Comparison of ENCODE assay signal across 9 mouse cellular contexts in genomic region chr9:7805101-7805506, GRCm38 (mm10). TPM values are rescaled to one million over a fixed set of nuclear protein-coding genes. Genes with fewer than 3 reads are reported as not detected.
A peak's percentile ranks its signal among the peaks of the same experiment; 100 is the strongest.
DNase-seq lines count a peak whose midpoint lies in the region; ATAC-seq and TF ChIP-seq lines count a peak whose summit lies in the region.
"Had no signal": no experiment of that assay in that cellular context is flagged by ENCODE, and none has a peak within 500 bp of the region (broad histone marks: within the 10 kb centered on the region; RNA-seq: fewer than 3 reads in every experiment).

No protein-coding gene starts in this region.

- no peak overlapping the region for H3K9ac ChIP-seq in hindbrain, embryonic 13.5 days
- H3K9ac ChIP-seq in hindbrain, embryonic 16.5 days (ENCODE audit: low read depth, low read length): no peak overlapping the region
- no peak overlapping the region for H3K9ac ChIP-seq in hindbrain, embryonic 11.5 days (ENCODE audit: low read depth, low read length)

- no peak for TF ChIP-seq CTCF in G1E (IDR thresholded peaks at IDR 0.05; ENCODE audit: low read depth, low read length)

- ATAC-seq in hindbrain, embryonic 13.5 days (ENCODE audit: low FRiP score): 0 out of 2 replicates have a peak, but pooled peaks have one; percentile 24
- no peak for ATAC-seq in hindbrain, embryonic 16.5 days
- peak; percentile 66 for ATAC-seq in G1E (ENCODE audit: extremely low read depth, insufficient number of reproducible peaks, low FRiP score, poor library complexity, severe bottlenecking)
- no peak for ATAC-seq in megakaryocyte, adult 5-6 weeks (ENCODE audit: poor library complexity, severe bottlenecking)
- no peak for ATAC-seq in hindbrain, embryonic 11.5 days (ENCODE audit: low FRiP score)

- no peaks in the 10 kb centered on the region for H3K27me3 ChIP-seq in hindbrain, embryonic 13.5 days
- H3K27me3 ChIP-seq in hindbrain, embryonic 16.5 days (replicated peaks; ENCODE audit: control insufficient read depth, insufficient read depth, low read length): no peaks in the 10 kb centered on the region
- H3K27me3 ChIP-seq in G1E (ENCODE audit: insufficient read depth, low read length): no peaks in the 10 kb centered on the region
- H3K27me3 ChIP-seq in limb, embryonic 10.5 days (ENCODE audit: low read depth, poor library complexity, severe bottlenecking): no peaks in the 10 kb centered on the region
- no peaks in the 10 kb centered on the region for H3K27me3 ChIP-seq in hindbrain, embryonic 11.5 days (ENCODE audit: control insufficient read depth, insufficient read depth, low read length)
- H3K27me3 ChIP-seq in midbrain, embryonic 10.5 days (ENCODE audit: low read depth, poor library complexity, severe bottlenecking): no peaks in the 10 kb centered on the region

- H3K4me2 ChIP-seq in hindbrain, embryonic 13.5 days: no peak overlapping the region
- no peak overlapping the region for H3K4me2 ChIP-seq in hindbrain, embryonic 16.5 days (ENCODE audit: low read length)
- H3K4me2 ChIP-seq in hindbrain, embryonic 11.5 days (replicated peaks; ENCODE audit: low read depth, low read length): no peak overlapping the region

- no peak overlapping the region for H3K4me3 ChIP-seq in hindbrain, embryonic 13.5 days
- no peak overlapping the region for H3K4me3 ChIP-seq in hindbrain, embryonic 16.5 days (ENCODE audit: low read length)
- peak overlapping the region; percentile 37; the same call in 1 of the 2 replicates for H3K4me3 ChIP-seq in G1E (ENCODE audit: low read depth, low read length)
- H3K4me3 ChIP-seq in limb, embryonic 10.5 days: no peak overlapping the region
- H3K4me3 ChIP-seq in hindbrain, embryonic 11.5 days (ENCODE audit: low read depth, low read length): no peak overlapping the region
- H3K4me3 ChIP-seq in midbrain, embryonic 10.5 days: no peak overlapping the region

- no peaks in the 10 kb centered on the region for H3K4me1 ChIP-seq in hindbrain, embryonic 13.5 days (replicated peaks)
- no peaks in the 10 kb centered on the region for H3K4me1 ChIP-seq in hindbrain, embryonic 16.5 days (ENCODE audit: control insufficient read depth, insufficient read depth, low read depth, low read length)
- peaks cover 15% of the 10 kb centered on the region for H3K4me1 ChIP-seq in G1E (ENCODE audit: insufficient read depth, low read depth, low read length)
- H3K4me1 ChIP-seq in limb, embryonic 10.5 days: no peaks in the 10 kb centered on the region
- H3K4me1 ChIP-seq in hindbrain, embryonic 11.5 days (replicated peaks; ENCODE audit: control insufficient read depth, insufficient read depth, low read length): no peaks in the 10 kb centered on the region
- H3K4me1 ChIP-seq in midbrain, embryonic 10.5 days: no peaks in the 10 kb centered on the region

- peaks cover 6% of the 10 kb centered on the region; the same call in 1 of the 2 replicates for H3K9me3 ChIP-seq in hindbrain, embryonic 13.5 days
- H3K9me3 ChIP-seq in hindbrain, embryonic 16.5 days (ENCODE audit: control insufficient read depth, low read length): no peaks in the 10 kb centered on the region
- H3K9me3 ChIP-seq in G1E (replicated peaks): no peaks in the 10 kb centered on the region
- no peaks in the 10 kb centered on the region for H3K9me3 ChIP-seq in limb, embryonic 10.5 days (replicated peaks)
- H3K9me3 ChIP-seq in hindbrain, embryonic 11.5 days (ENCODE audit: control insufficient read depth, low read length): no peaks in the 10 kb centered on the region
- peaks cover 3% of the 10 kb centered on the region; the same call in 1 of the 2 replicates for H3K9me3 ChIP-seq in midbrain, embryonic 10.5 days (replicated peaks)

- H3K36me3 ChIP-seq in hindbrain, embryonic 13.5 days: peaks cover 13% of the 10 kb centered on the region
- no peaks in the 10 kb centered on the region for H3K36me3 ChIP-seq in hindbrain, embryonic 16.5 days (ENCODE audit: control insufficient read depth, insufficient read depth, low read length)
- H3K36me3 ChIP-seq in G1E (replicated peaks): no peaks in the 10 kb centered on the region
- no peaks in the 10 kb centered on the region for H3K36me3 ChIP-seq in limb, embryonic 10.5 days
- no peaks in the 10 kb centered on the region for H3K36me3 ChIP-seq in hindbrain, embryonic 11.5 days (ENCODE audit: control insufficient read depth, insufficient read depth, low read length)
- no peaks in the 10 kb centered on the region for H3K36me3 ChIP-seq in midbrain, embryonic 10.5 days

- DNase-seq in CD4-positive, CD25-positive, alpha-beta regulatory T cell, adult 2 months (ENCODE audit: low read depth, low spot score): peak; percentile 49
- DNase-seq in G1E (ENCODE audit: low spot score): no peak
- DNase-seq in limb, embryonic 10.5 days (ENCODE audit: low spot score): peak; percentile 33
- DNase-seq in hindbrain, embryonic 11.5 days (ENCODE audit: low spot score): no peak
- no peak for DNase-seq in midbrain, embryonic 10.5 days (ENCODE audit: low spot score)
- DNase-seq: cerebellum, postnatal 10 days had no signal

- 77% methylated on average over 3 of the region's 5 CpGs for WGBS in hindbrain, embryonic 13.5 days
- 66% methylated on average over 4 of the region's 5 CpGs for WGBS in hindbrain, embryonic 16.5 days
- WGBS in limb, embryonic 10.5 days: 54% methylated on average over 5 of the region's 5 CpGs
- 63% methylated on average over 4 of the region's 5 CpGs for WGBS in hindbrain, embryonic 11.5 days
- WGBS in midbrain, embryonic 10.5 days: 63% methylated on average over 5 of the region's 5 CpGs

- H3K27ac ChIP-seq in hindbrain, embryonic 13.5 days: no peak overlapping the region
- H3K27ac ChIP-seq in hindbrain, embryonic 16.5 days (ENCODE audit: low read depth, low read length): no peak overlapping the region
- no peak overlapping the region for H3K27ac ChIP-seq in limb, embryonic 10.5 days
- H3K27ac ChIP-seq in hindbrain, embryonic 11.5 days (ENCODE audit: low read depth, low read length): no peak overlapping the region
- H3K27ac ChIP-seq in midbrain, embryonic 10.5 days (replicated peaks): no peak overlapping the region

RNA-seq across cellular contexts. Expression of gene Birc2, which starts 31.8 kb away (rescaled TPM):
- polyA plus RNA-seq in hindbrain, embryonic 13.5 days (2015; fragmentation: Nextera tagmentation; extraction: Ambion mirVana): 44.8 and 47.2 TPM in 2 replicates
- 35.4 and 43.5 TPM in 2 replicates for polyA plus RNA-seq in hindbrain, embryonic 16.5 days (2015; fragmentation: Nextera tagmentation; extraction: Ambion mirVana)
- total RNA-seq in G1E (2014; fragmentation: Nextera tagmentation) (64.3 and 71.4 TPM in 2 replicates), G1E (2017) (46.4 and 50.9 TPM in 2 replicates)
- 10.9 and 14.3 TPM in 2 replicates for polyA plus RNA-seq in G1E (2012)
- 26.8 and 37.6 TPM in 2 replicates for polyA plus RNA-seq in limb, embryonic 10.5 days (2016; fragmentation: Nextera tagmentation; extraction: Ambion mirVana)
- 28.5 and 29.5 TPM in 2 replicates for total RNA-seq in megakaryocyte, adult 5-6 weeks (2015)
- total RNA-seq in megakaryocyte, adult 5-6 weeks (2017): 37.3 TPM in 2 replicates
- polyA plus RNA-seq in hindbrain, embryonic 11.5 days (2014; fragmentation: Nextera tagmentation; extraction: Ambion mirVana): 45.3 and 51.7 TPM in 2 replicates
- polyA plus RNA-seq in midbrain, embryonic 10.5 days (2016; fragmentation: Nextera tagmentation; extraction: Ambion mirVana): 30.7 and 35.8 TPM in 2 replicates

RNA-seq across cellular contexts. Expression of gene Tmem123, which starts 41.3 kb away (rescaled TPM):
- 32.7 and 33.4 TPM in 2 replicates for polyA plus RNA-seq in hindbrain, embryonic 13.5 days (2015; fragmentation: Nextera tagmentation; extraction: Ambion mirVana)
- 20.4 and 23.0 TPM in 2 replicates for polyA plus RNA-seq in hindbrain, embryonic 16.5 days (2015; fragmentation: Nextera tagmentation; extraction: Ambion mirVana)
- total RNA-seq in G1E (2014; fragmentation: Nextera tagmentation) (120 and 137 TPM in 2 replicates), G1E (2017) (105 and 118 TPM in 2 replicates)
- polyA plus RNA-seq in G1E (2012): 35.3 and 49.4 TPM in 2 replicates
- polyA plus RNA-seq in limb, embryonic 10.5 days (2016; fragmentation: Nextera tagmentation; extraction: Ambion mirVana): 89.2 and 90.5 TPM in 2 replicates
- 113 and 117 TPM in 2 replicates for total RNA-seq in megakaryocyte, adult 5-6 weeks (2015)
- 114 and 121 TPM in 2 replicates for total RNA-seq in megakaryocyte, adult 5-6 weeks (2017)
- 133 and 135 TPM in 2 replicates for polyA plus RNA-seq in hindbrain, embryonic 11.5 days (2014; fragmentation: Nextera tagmentation; extraction: Ambion mirVana)
- polyA plus RNA-seq in midbrain, embryonic 10.5 days (2016; fragmentation: Nextera tagmentation; extraction: Ambion mirVana): 119 and 122 TPM in 2 replicates

Comparison
In these comparisons a context has a peak if more than half of its experiments do, and no peak if none do; other contexts are left out.
1. ATAC-seq: peak in hindbrain, embryonic 13.5 days (single experiment) and G1E (single experiment); none in hindbrain, embryonic 16.5 days (single experiment), megakaryocyte, adult 5-6 weeks (single experiment) and hindbrain, embryonic 11.5 days (single experiment).
2. DNase-seq: peak in CD4-positive, CD25-positive, alpha-beta regulatory T cell, adult 2 months (single experiment) and limb, embryonic 10.5 days (single experiment); none in G1E (single experiment), hindbrain, embryonic 11.5 days (single experiment) and midbrain, embryonic 10.5 days (single experiment).